Mouse (Mus musculus) ES-E14 (cell line): ENCODE data around the gene Hif1an. TPM values are rescaled to one million over a fixed set of nuclear protein-coding genes. Genes with fewer than 3 reads are reported as not detected.
A peak's percentile ranks its signal among the peaks of the same experiment; 100 is the strongest.

Experiments used
- DNase-seq: peaks from one replicate; pipeline ENCODE4 v3.0.0-alpha.2; 2013; ENCODE audit warnings: low read depth, low spot score
- H3K27ac ChIP-seq: 2 replicates; pipeline ENCODE4 v1.5.1; 2012; ENCODE audit warnings: low read depth, mild to moderate bottlenecking, low read length, moderate library complexity, mixed read lengths; ENCODE audit not compliant: poor library complexity, insufficient read depth, severe bottlenecking
- H3K36me3 ChIP-seq: 2 replicates; pipeline ENCODE4 v1.6.1; 2012; ENCODE audit warnings: mild to moderate bottlenecking, low read length, moderate library complexity, mixed read lengths; ENCODE audit not compliant: control insufficient read depth, poor library complexity, insufficient read depth, severe bottlenecking
- H3K4me1 ChIP-seq, 2 experiments: fragments of 150-350 bp in 1 of 2; sonication (generic) in 1 of 2; 2 replicates each; pipeline ENCODE4 v1.6.1; 2012; ENCODE audit warnings: low read length in 2 of 2, mild to moderate bottlenecking in 1 of 2, mixed read lengths in 1 of 2; ENCODE audit not compliant: control insufficient read depth in 2 of 2, insufficient read depth in 2 of 2, poor library complexity in 1 of 2
- H3K4me3 ChIP-seq, 2 experiments: fragments of 150-350 bp in 1 of 2; sonication (generic) in 1 of 2; 2 replicates each; pipeline ENCODE4 v1.5.1; 2012; ENCODE audit warnings: low read length in 2 of 2, low read depth in 1 of 2, mild to moderate bottlenecking in 1 of 2, mixed read lengths in 1 of 2; ENCODE audit not compliant: insufficient read depth in 1 of 2, poor library complexity in 1 of 2, severe bottlenecking in 1 of 2
- H3K9ac ChIP-seq: 2 replicates; pipeline ENCODE4 v1.6.1; 2012; ENCODE audit warnings: low read depth, mild to moderate bottlenecking, low read length, mixed read lengths; ENCODE audit not compliant: poor library complexity, insufficient read depth, severe bottlenecking
- H3K9me3 ChIP-seq: fragments of 150-350 bp; sonication (generic); 2 replicates; pipeline ENCODE4 v1.6.1; 2012; ENCODE audit warnings: low read depth, mild to moderate bottlenecking, low read length; ENCODE audit not compliant: control insufficient read depth, insufficient read depth
- CHD2 ChIP-seq: IDR thresholded peaks from 2 replicates; pipeline ENCODE4 v1.6.1; 2014; ENCODE audit warnings: mild to moderate bottlenecking, low read depth, low read length, inconsistent platforms
- HCFC1 ChIP-seq: IDR thresholded peaks from 2 replicates; pipeline ENCODE4 v1.6.1; 2012; ENCODE audit warnings: low read length, inconsistent platforms, borderline replicate concordance; ENCODE audit not compliant: insufficient read depth
- MAFK ChIP-seq: IDR thresholded peaks from 2 replicates; pipeline ENCODE4 v1.6.1; 2014; ENCODE audit warnings: mild to moderate bottlenecking, low read depth, low read length, inconsistent platforms; ENCODE audit not compliant: insufficient read depth
- ZC3H11A ChIP-seq: IDR thresholded peaks from 2 replicates; pipeline ENCODE4 v1.6.1; 2012; ENCODE audit warnings: low read depth, mild to moderate bottlenecking, inconsistent platforms, low read length, borderline replicate concordance
- ZNF384 ChIP-seq: IDR thresholded peaks from 2 replicates; pipeline ENCODE4 v1.6.1; 2012; ENCODE audit warnings: low read depth, low read length, inconsistent platforms
- in situ Hi-C, 2 experiments: fragments of 600-800 bp; cut with MboI; formaldehyde crosslinking; loops; one replicate each; pipeline ENCODE4 v1.15.1; 2025; ENCODE audit warnings: low sequenced_read_pairs in 2 of 2, inconsistent platforms in 1 of 2; ENCODE audit not compliant: unreplicated experiment in 2 of 2
- total RNA-seq: library from RNA; depleted of rRNA; stranded (reverse); fragments of 300-350 nt; gene quantifications from 2 replicates; pipeline ENCODE4 v1.2.3, GENCODE M21; 2012

The Hif1an gene
- total RNA-seq, 1 experiment: 18.2 TPM

- Histone ChIP-seq H3K9ac (no peak overlapping the region), H3K9me3 (no peaks in the 10 kb centered on the region), H3K4me1 (peaks cover 0 to 15% of the 10 kb centered on the region in 2 experiments; a peak in 2 of 4 replicates), H3K36me3 (no peaks in the 10 kb centered on the region), H3K27ac (no peak overlapping the region), H3K4me3 (no peak overlapping the region)
- in situ Hi-C loops: no loop called here
- no peak for DNase-seq
- TF ChIP-seq ZNF384 (no peak), HCFC1 (no peak), ZC3H11A (no peak), CHD2 (no peak), MAFK (no peak)
These were observed 46.9 kb upstream of the Hif1an start for GRCm38 (mm10) chr19:44515769-44516168.

- Histone ChIP-seq H3K9ac (no peak overlapping the region), H3K4me1 (peaks cover 0 to 12% of the 10 kb centered on the region in 2 experiments; a peak in 2 of 4 replicates), H3K4me3 (no peak overlapping the region), H3K27ac (no peak overlapping the region), H3K36me3 (no peaks in the 10 kb centered on the region), H3K9me3 (no peaks in the 10 kb centered on the region)
- peak; percentile 53 for DNase-seq
- in situ Hi-C loops: no loop called here
- no peak for TF ChIP-seq CHD2
- TF ChIP-seq HCFC1: no peak
- peak; percentile 31; the same call in 1 of the 2 replicates for TF ChIP-seq ZC3H11A
- TF ChIP-seq MAFK: no peak
- no peak for TF ChIP-seq ZNF384
These were observed 44.5 kb upstream of the Hif1an start for GRCm38 (mm10) chr19:44517996-44518768.

- no peak overlapping the region; the same call in 1 of the 2 replicates for H3K27ac ChIP-seq
- H3K36me3 ChIP-seq: no peaks in the 10 kb centered on the region
- peaks cover 0 to 12% of the 10 kb centered on the region in 2 experiments; a peak in 2 of 4 replicates for H3K4me1 ChIP-seq
- H3K9ac ChIP-seq: no peak overlapping the region; the same call in 1 of the 2 replicates
- no peak overlapping the region for H3K4me3 ChIP-seq
- peak; percentile 65 for DNase-seq
- H3K9me3 ChIP-seq: no peaks in the 10 kb centered on the region
- in situ Hi-C loops: no loop called here
- TF ChIP-seq ZNF384 (no peak), MAFK (no peak), HCFC1 (no peak), ZC3H11A (no peak), CHD2 (no peak)
These were observed 43.5 kb upstream of the Hif1an start for GRCm38 (mm10) chr19:44519152-44519551.

GRCm38 (mm10) chr19:44525551-44526205 lies 37.0 kb upstream of the Hif1an start:
- Histone ChIP-seq H3K36me3 (no peaks in the 10 kb centered on the region; the same call in 1 of the 2 replicates), H3K9ac (no peak overlapping the region), H3K4me1 (no peaks in the 10 kb centered on the region), H3K27ac (no peak overlapping the region), H3K9me3 (no peaks in the 10 kb centered on the region), H3K4me3 (no peak overlapping the region)
- TF ChIP-seq MAFK (no peak), ZNF384 (no peak), HCFC1 (no peak), ZC3H11A (no peak)
- DNase-seq: no peak
- in situ Hi-C loops: no loop called here
